Mouse (Mus musculus): ENCODE data around the gene Lpar3.

- TF ChIP-seq CTCF (IDR thresholded peaks at IDR 0.05) (no peak), EP300 (IDR thresholded peaks at IDR 0.05) (no peak)
These were observed 11.9 kb downstream of the Lpar3 start for GRCm38 (mm10) chr3:146232708-146233107.

Measured in lung, postnatal 0 days (tissue).